In genomic region chr1:172636266-172636665, GRCm38 (mm10) we compare ENCODE assay signal across 25 mouse cellular contexts. TPM values are rescaled to one million over a fixed set of nuclear protein-coding genes. Genes with fewer than 3 reads are reported as not detected.
A peak's percentile ranks its signal among the peaks of the same experiment; 100 is the strongest.
DNase-seq lines count a peak whose midpoint lies in the region; ATAC-seq lines count a peak whose summit lies in the region.
"Had no signal": no experiment of that assay in that cellular context is flagged by ENCODE, and none has a peak within 500 bp of the region (broad histone marks: within the 10 kb centered on the region; RNA-seq: fewer than 3 reads in every experiment).

No protein-coding gene starts in this region.

- WGBS in midbrain, embryonic 11.5 days: 91% methylated on average over 5 of the region's 5 CpGs
- WGBS in midbrain, embryonic 13.5 days: 93% methylated on average over 5 of the region's 5 CpGs

- no peak overlapping the region for H3K27ac ChIP-seq in midbrain, embryonic 11.5 days (ENCODE audit: low read depth, low read length)
- no peak overlapping the region for H3K27ac ChIP-seq in midbrain, embryonic 13.5 days
- H3K27ac ChIP-seq: embryonic facial prominence, embryonic 10.5 days; embryonic facial prominence, embryonic 12.5 days; forebrain, embryonic 13.5 days; forebrain, embryonic 15.5 days had no signal

- H3K9me3 ChIP-seq in midbrain, embryonic 11.5 days (ENCODE audit: control insufficient read depth, low read length): no peaks in the 10 kb centered on the region
- H3K9me3 ChIP-seq in midbrain, embryonic 13.5 days: no peaks in the 10 kb centered on the region
- H3K9me3 ChIP-seq: embryonic facial prominence, embryonic 10.5 days; embryonic facial prominence, embryonic 12.5 days; forebrain, embryonic 13.5 days; forebrain, embryonic 15.5 days had no signal

- DNase-seq in midbrain, embryonic 11.5 days (ENCODE audit: low spot score, missing footprints): peak; percentile 56
- peak; percentile 33 for DNase-seq in Muller cell, postnatal 12 days (ENCODE audit: inconsistent ontology term)
- DNase-seq in frontal cortex, postnatal 36 days (ENCODE audit: low spot score in 2 of 2): no peak
- no peak for DNase-seq in kidney, adult 11 months
- DNase-seq: adrenal gland, adult 2 months; adrenal gland, postnatal 10 days; adrenal gland, postnatal 25 days; B cell, adult 2 months; cerebellum, adult 11 months; cerebellum, adult 18-20 months; cerebellum, adult 8-10 months; cerebellum, adult 9-11 months; cerebellum, postnatal 14 days; forebrain, postnatal 0 days had no signal

- no peak for ATAC-seq in midbrain, embryonic 11.5 days (ENCODE audit: low FRiP score)
- ATAC-seq in midbrain, embryonic 13.5 days: no peak
- ATAC-seq: CD4-positive, CD25-positive, alpha-beta regulatory T cell, adult 4 months; forebrain, embryonic 13.5 days; forebrain, embryonic 15.5 days; forebrain, postnatal 0 days had no signal

- H3K4me3 ChIP-seq in midbrain, embryonic 11.5 days (ENCODE audit: low read depth, low read length): no peak overlapping the region
- H3K4me3 ChIP-seq in midbrain, embryonic 13.5 days (replicated peaks): no peak overlapping the region
- H3K4me3 ChIP-seq: embryonic facial prominence, embryonic 10.5 days; embryonic facial prominence, embryonic 12.5 days; forebrain, embryonic 13.5 days; forebrain, embryonic 15.5 days had no signal

- H3K36me3 ChIP-seq in midbrain, embryonic 11.5 days (ENCODE audit: control insufficient read depth, insufficient read depth, low read length): no peaks in the 10 kb centered on the region
- H3K36me3 ChIP-seq in midbrain, embryonic 13.5 days: no peaks in the 10 kb centered on the region
- H3K36me3 ChIP-seq: embryonic facial prominence, embryonic 10.5 days; embryonic facial prominence, embryonic 12.5 days; forebrain, embryonic 15.5 days; G1E had no signal

- H3K9ac ChIP-seq in midbrain, embryonic 11.5 days (ENCODE audit: low read length): no peak overlapping the region
- H3K9ac ChIP-seq in midbrain, embryonic 13.5 days (replicated peaks): no peak overlapping the region
- H3K9ac ChIP-seq: embryonic facial prominence, embryonic 12.5 days; forebrain, embryonic 13.5 days; forebrain, embryonic 15.5 days; forebrain, postnatal 0 days had no signal

- no peaks in the 10 kb centered on the region for H3K4me1 ChIP-seq in midbrain, embryonic 11.5 days (ENCODE audit: control insufficient read depth, insufficient read depth, low read length)
- H3K4me1 ChIP-seq in midbrain, embryonic 13.5 days (replicated peaks): 0 out of 2 replicates have a peak, but pooled peaks cover 6% of the 10 kb centered on the region
- H3K4me1 ChIP-seq: embryonic facial prominence, embryonic 12.5 days; forebrain, embryonic 13.5 days had no signal

- H3K4me2 ChIP-seq in midbrain, embryonic 11.5 days: no peak overlapping the region
- H3K4me2 ChIP-seq in midbrain, embryonic 13.5 days (replicated peaks): no peak overlapping the region
- H3K4me2 ChIP-seq: embryonic facial prominence, embryonic 12.5 days; forebrain, embryonic 13.5 days; forebrain, embryonic 15.5 days had no signal

- H3K27me3 ChIP-seq in midbrain, embryonic 11.5 days (ENCODE audit: control insufficient read depth, insufficient read depth, low read length): no peaks in the 10 kb centered on the region
- H3K27me3 ChIP-seq in midbrain, embryonic 13.5 days: no peaks in the 10 kb centered on the region
- H3K27me3 ChIP-seq: CH12.LX; embryonic facial prominence, embryonic 12.5 days; forebrain, embryonic 13.5 days; forebrain, embryonic 15.5 days had no signal

RNA-seq across cellular contexts. Expression of gene Dusp23, which starts 3.5 kb away (rescaled TPM):
- polyA plus RNA-seq in midbrain, embryonic 11.5 days (2014; fragmentation: Nextera tagmentation; extraction: Ambion mirVana): 6.5 and 7.4 TPM in 2 replicates
- polyA plus RNA-seq in midbrain, embryonic 13.5 days (2015; fragmentation: Nextera tagmentation; extraction: Ambion mirVana): 6.2 and 6.3 TPM in 2 replicates
- polyA plus RNA-seq: G1E had no signal

RNA-seq across cellular contexts. Expression of gene Fcrl6, which starts 33.9 kb away (rescaled TPM):
- 0.12 and 0.20 TPM in 2 replicates for polyA plus RNA-seq in midbrain, embryonic 11.5 days (2014; fragmentation: Nextera tagmentation; extraction: Ambion mirVana)
- not detected in 2 replicates for polyA plus RNA-seq in midbrain, embryonic 13.5 days (2015; fragmentation: Nextera tagmentation; extraction: Ambion mirVana)
- polyA plus RNA-seq: adrenal gland, adult 2 months; CD4-positive, CD25-positive, alpha-beta regulatory T cell, adult 4 months; cortical plate, adult 2 months; forebrain, embryonic 11.5 days; forebrain, embryonic 13.5 days; forebrain, embryonic 15.5 days; G1E had no signal

RNA-seq across cellular contexts. Expression of gene Slamf8, which starts 45.9 kb away (rescaled TPM):
- polyA plus RNA-seq in midbrain, embryonic 11.5 days (2014; fragmentation: Nextera tagmentation; extraction: Ambion mirVana): not detected in 2 replicates
- polyA plus RNA-seq in midbrain, embryonic 13.5 days (2015; fragmentation: Nextera tagmentation; extraction: Ambion mirVana): not detected in 2 replicates
- polyA plus RNA-seq: embryonic facial prominence, embryonic 10.5 days; embryonic facial prominence, embryonic 12.5 days; embryonic facial prominence, embryonic 14.5 days; forebrain, embryonic 11.5 days; forebrain, embryonic 13.5 days; forebrain, embryonic 15.5 days; G1E had no signal

Comparison
In these comparisons a context has a peak if more than half of its experiments do, and no peak if none do; other contexts are left out.
1. DNase-seq: peak in midbrain, embryonic 11.5 days (single experiment) and Muller cell, postnatal 12 days (single experiment); none in frontal cortex, postnatal 36 days (0 of 2) and kidney, adult 11 months (single experiment).